Mouse (Mus musculus) kidney, adult 2 months (tissue): ENCODE results near the gene Cecr2. TPM values are rescaled to one million over a fixed set of nuclear protein-coding genes. Genes with fewer than 3 reads are reported as not detected.
A peak's percentile ranks its signal among the peaks of the same experiment; 100 is the strongest.

Source experiments
- DNase-seq: peaks from one replicate; pipeline ENCODE4 v3.0.0; 2021
- H3K27ac ChIP-seq: fragments of 200-500 bp; 2 replicates; pipeline ENCODE4 v1.5.1; 2012; ENCODE audit warnings: low read depth, low read length, control low read depth, inconsistent platforms; ENCODE audit not compliant: insufficient read depth
- H3K27me3 ChIP-seq: fragments of 200-500 bp; replicated peaks from 2 replicates; pipeline ENCODE4 v1.6.1; 2012; ENCODE audit warnings: mild to moderate bottlenecking, moderate library complexity, low read length, inconsistent platforms; ENCODE audit not compliant: control insufficient read depth, insufficient read depth
- H3K36me3 ChIP-seq: fragments of 200-500 bp; 2 replicates; pipeline ENCODE4 v1.6.1; 2012; ENCODE audit warnings: mild to moderate bottlenecking, moderate library complexity, low read length, inconsistent platforms; ENCODE audit not compliant: control insufficient read depth, insufficient read depth
- H3K4me1 ChIP-seq: fragments of 200-500 bp; 2 replicates; pipeline ENCODE4 v1.6.1; 2011; ENCODE audit warnings: low read length; ENCODE audit not compliant: control insufficient read depth, insufficient read depth
- H3K4me3 ChIP-seq: fragments of 200-500 bp; 2 replicates; pipeline ENCODE4 v1.5.1; 2011; ENCODE audit warnings: mild to moderate bottlenecking, low read depth, low read length, control low read depth; ENCODE audit not compliant: insufficient read depth
- CTCF ChIP-seq: fragments of 200-500 bp; conservative IDR thresholded peaks from 2 replicates; pipeline ENCODE4 v1.5.1; 2011; ENCODE audit warnings: low read depth, mild to moderate bottlenecking, control low read depth, low read length, moderate library complexity, mixed read lengths; ENCODE audit not compliant: insufficient read depth, insufficient read length
- POLR2A ChIP-seq: fragments of 200-500 bp; IDR thresholded peaks from one replicate; pipeline ENCODE4 v1.6.1; 2011; ENCODE audit warnings: low read depth, low read length, control low read depth
- WGBS: fragments of 180-500 bp; shearing (Covaris S2); methylation state at CpG from one replicate; pipeline ENCODE4 v1.1.7; 2018; 5-methylcytosine and 5-hydroxymethylcytosine counted together
- polyA plus RNA-seq: library from polyadenylated mRNA; depleted of rRNA; stranded (reverse); fragments of >200 nt; gene quantifications from 2 replicates; pipeline ENCODE4 v1.2.3, GENCODE M21; 2012

The Cecr2 gene
- polyA plus RNA-seq, 1 experiment, result 4.4 TPM

GRCm38 (mm10) chr6:120648205-120648604 is 18.0 kb upstream of the Cecr2 start:
- Histone ChIP-seq H3K4me1 (peaks cover 7% of the 10 kb centered on the region; the same call in 1 of the 2 replicates), H3K27ac (no peak overlapping the region), H3K36me3 (no peaks in the 10 kb centered on the region), H3K4me3 (no peak overlapping the region), H3K27me3 (no peaks in the 10 kb centered on the region)
- DNase-seq, result no peak
- TF ChIP-seq POLR2A (no peak), CTCF (no peak)
- 74% methylated on average over 5 of the region's 5 CpGs for WGBS

DNA sequence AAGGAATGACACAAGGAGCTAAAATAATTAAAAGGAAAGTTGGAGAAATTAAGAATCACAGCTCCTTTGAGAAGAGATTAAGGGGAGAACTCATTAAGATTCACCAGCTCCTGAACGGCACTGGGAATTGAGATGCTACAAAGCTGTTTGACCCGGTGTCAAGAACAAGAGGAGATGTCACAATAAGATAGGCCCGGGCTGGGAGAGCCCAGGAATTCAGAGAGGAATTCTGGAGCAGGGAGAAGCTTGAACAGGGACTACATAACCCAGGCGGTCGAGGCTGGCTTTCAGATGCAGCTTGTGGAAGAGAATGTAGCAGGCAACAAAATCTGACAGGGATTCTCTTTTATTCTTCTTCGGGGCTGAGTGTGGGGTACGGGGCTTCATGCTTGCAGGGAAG is 13.5 kb upstream of the Cecr2 start:
- 63% methylated on average over 7 of the region's 7 CpGs for WGBS
- Histone ChIP-seq H3K4me1 (no peaks in the 10 kb centered on the region), H3K36me3 (no peaks in the 10 kb centered on the region), H3K4me3 (no peak overlapping the region), H3K27me3 (no peaks in the 10 kb centered on the region), H3K27ac (no peak overlapping the region)
- no peak for TF ChIP-seq CTCF
- TF ChIP-seq POLR2A, result no peak
- no peak for DNase-seq

DNA sequence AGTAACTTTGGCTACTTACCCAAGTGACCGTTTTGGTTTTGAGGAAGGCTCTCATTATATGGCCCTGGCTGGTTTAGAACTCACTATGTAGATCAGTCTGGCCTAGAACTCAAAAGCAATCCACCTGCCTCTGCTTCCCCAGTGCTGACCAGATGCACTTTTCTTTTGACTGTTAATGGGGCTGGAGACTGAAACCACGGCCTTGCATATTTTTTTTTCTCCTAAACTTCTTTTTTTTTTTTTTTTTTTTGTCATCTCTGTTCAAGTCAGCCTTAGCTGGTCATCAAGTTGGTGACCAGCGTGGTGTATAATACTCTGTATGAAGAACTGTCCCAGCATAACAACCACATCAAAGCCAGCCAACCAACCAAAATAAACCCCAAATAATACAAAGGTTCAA is 10.5 kb upstream of the Cecr2 start:
- Histone ChIP-seq H3K36me3 (no peaks in the 10 kb centered on the region), H3K27ac (no peak overlapping the region), H3K27me3 (no peaks in the 10 kb centered on the region), H3K4me1 (no peaks in the 10 kb centered on the region), H3K4me3 (no peak overlapping the region)
- DNase-seq, result no peak
- TF ChIP-seq CTCF (no peak), POLR2A (no peak)
- 93% methylated on average over 3 of the region's 3 CpGs for WGBS

GRCm38 (mm10) chr6:120658848-120659247 is 7.3 kb upstream of the Cecr2 start:
- no peaks in the 10 kb centered on the region for H3K36me3 ChIP-seq
- 74% methylated on average over 7 of the region's 7 CpGs for WGBS

DNA sequence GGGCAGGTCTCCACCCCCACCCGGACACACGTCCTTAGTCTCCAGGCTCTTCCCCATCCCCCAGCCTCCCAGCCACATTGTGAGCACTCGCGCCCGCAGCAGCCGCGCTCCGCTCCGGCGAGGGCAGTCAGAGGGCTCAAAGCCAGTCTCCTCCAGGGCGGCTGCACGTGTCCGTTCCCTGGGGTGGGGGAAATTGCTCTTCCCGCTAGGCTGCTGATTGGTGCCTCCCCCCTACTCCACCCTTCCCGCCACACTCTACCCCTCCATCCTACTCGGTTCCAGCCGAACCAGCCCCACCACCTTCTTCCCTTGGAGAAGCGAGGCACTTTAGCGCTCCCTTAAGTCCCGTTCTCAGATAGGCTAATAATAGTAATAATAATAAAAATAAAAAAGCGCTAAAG is 754 bp upstream of the Cecr2 start:
- TF ChIP-seq CTCF (no peak), POLR2A (no peak)
- H3K4me3 ChIP-seq, result peak overlapping the region; percentile 56
- H3K27me3 ChIP-seq, result no peaks in the 10 kb centered on the region
- H3K4me1 ChIP-seq, result no peaks in the 10 kb centered on the region; the same call in 1 of the 2 replicates
- DNase-seq, result peak; percentile 74
- no peaks in the 10 kb centered on the region for H3K36me3 ChIP-seq
- no peak overlapping the region for H3K27ac ChIP-seq
- under 1% methylated on average over 21 of the region's 21 CpGs for WGBS

More at GRCm38 (mm10) chr6:120658848-120659247, 7.3 kb upstream of the Cecr2 start:
- Histone ChIP-seq H3K4me3 (no peak overlapping the region), H3K27me3 (no peaks in the 10 kb centered on the region), H3K4me1 (no peaks in the 10 kb centered on the region), H3K27ac (no peak overlapping the region)
- DNase-seq, result no peak
- TF ChIP-seq CTCF (no peak), POLR2A (no peak)

DNA sequence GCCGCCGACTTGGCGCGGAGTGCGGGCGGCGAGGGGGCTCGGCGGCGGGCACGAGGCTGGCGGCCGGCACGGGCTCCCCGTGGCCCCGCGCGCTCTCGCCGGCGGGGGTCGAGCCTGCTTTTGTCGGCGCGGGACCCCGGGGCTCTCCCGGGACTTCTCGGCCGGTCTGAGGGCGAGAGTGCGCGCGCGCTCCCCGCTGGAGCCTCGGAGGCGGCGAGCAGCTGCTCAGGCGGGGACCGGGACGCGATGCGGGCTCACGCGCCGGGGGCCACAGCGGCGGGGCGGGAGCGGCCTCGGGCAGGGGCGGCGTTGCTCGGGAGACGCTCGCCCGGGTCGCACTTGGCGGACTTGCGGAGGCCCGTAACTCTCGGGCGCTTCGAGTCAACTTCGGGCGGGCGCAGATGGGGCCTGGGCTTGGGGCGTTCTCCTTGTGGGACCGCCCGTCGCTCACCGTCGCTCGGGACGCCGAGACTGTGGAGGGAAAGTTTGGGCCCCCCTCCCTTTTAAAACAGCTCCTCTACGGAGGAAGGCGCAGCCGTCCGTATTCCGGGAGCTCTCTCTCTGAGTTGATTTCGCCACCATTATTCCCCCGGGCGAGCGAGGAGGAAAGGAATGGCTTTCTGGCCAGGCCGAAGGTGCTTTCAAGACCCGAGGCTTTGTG is 722 bp downstream of the Cecr2 start:
- Histone ChIP-seq H3K36me3 (no peaks in the 10 kb centered on the region), H3K4me3 (peak overlapping the region; percentile 56), H3K4me1 (no peaks in the 10 kb centered on the region; the same call in 1 of the 2 replicates), H3K27me3 (no peaks in the 10 kb centered on the region), H3K27ac (peak overlapping the region; percentile 20)
- WGBS, result 2% methylated on average over 82 of the region's 87 CpGs
- DNase-seq, result peak; percentile 48
- TF ChIP-seq POLR2A (no peak), CTCF (no peak)

DNA sequence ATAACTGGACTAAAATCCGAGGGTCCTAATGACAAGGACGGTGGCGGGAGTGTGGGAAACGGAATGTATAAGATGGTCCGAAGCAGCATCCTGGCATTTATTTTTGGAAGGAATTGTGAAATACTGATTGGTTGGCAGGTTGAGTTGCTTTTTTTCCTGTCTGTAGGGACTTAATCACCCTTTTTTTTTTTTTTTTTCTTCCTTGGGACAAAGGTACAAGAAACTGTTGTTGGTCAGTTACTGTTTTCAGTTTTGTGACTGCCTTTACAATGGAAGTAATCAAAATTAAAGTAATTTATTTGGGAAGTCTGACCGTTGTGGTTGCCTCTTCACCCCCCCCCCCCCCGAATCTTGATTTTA is 1.2 kb downstream of the Cecr2 start:
- Histone ChIP-seq H3K4me1 (no peaks in the 10 kb centered on the region; the same call in 1 of the 2 replicates), H3K36me3 (no peaks in the 10 kb centered on the region), H3K27me3 (no peaks in the 10 kb centered on the region), H3K27ac (peak overlapping the region; percentile 20; the same call in 1 of the 2 replicates), H3K4me3 (peak overlapping the region; percentile 56)
- WGBS, result 1% methylated on average over 7 of the region's 7 CpGs
- no peak for DNase-seq
- TF ChIP-seq CTCF, result no peak
- TF ChIP-seq POLR2A, result no peak
